Mouse (Mus musculus) MEL (cell line): ENCODE results near the gene Tmem151b. TPM values are rescaled to one million over a fixed set of nuclear protein-coding genes. Genes with fewer than 3 reads are reported as not detected.

ENCODE experiments used
- DNase-seq: peaks from one replicate; pipeline ENCODE4 v3.0.0; 2011; ENCODE audit warnings: low read depth, low spot score
- H3K27ac ChIP-seq: 2 replicates; pipeline ENCODE4 v1.5.1; 2012; ENCODE audit warnings: low read depth, mild to moderate bottlenecking, control low read depth, low read length, moderate library complexity; ENCODE audit not compliant: control insufficient read depth
- H3K27me3 ChIP-seq, 2 experiments: fragments of 150-350 bp in 1 of 2; sonication (generic) in 1 of 2; 2 replicates each; pipeline ENCODE4 v1.6.1; 2012; ENCODE audit warnings: low read length in 2 of 2, mild to moderate bottlenecking in 2 of 2, improper control_type of control experiment in 1 of 2, moderate library complexity in 1 of 2; ENCODE audit not compliant: insufficient read depth in 2 of 2, control insufficient read depth in 1 of 2
- H3K36me3 ChIP-seq, 2 experiments: 2 replicates each; pipeline ENCODE4 v1.6.1; 2012 to 2014; ENCODE audit warnings: low read length in 2 of 2, improper control_type of control experiment in 1 of 2, inconsistent platforms in 1 of 2, mild to moderate bottlenecking in 1 of 2; ENCODE audit not compliant: insufficient read depth in 2 of 2, control insufficient read depth in 1 of 2
- H3K4me1 ChIP-seq, 2 experiments: fragments of 150-350 bp in 1 of 2; sonication (generic) in 1 of 2; 2 replicates each; pipeline ENCODE4 v1.6.1; 2012; ENCODE audit warnings: low read length in 2 of 2, improper control_type of control experiment in 1 of 2, mild to moderate bottlenecking in 1 of 2; ENCODE audit not compliant: insufficient read depth in 2 of 2, control insufficient read depth in 1 of 2
- H3K4me3 ChIP-seq, 2 experiments: fragments of 150-350 bp in 1 of 2; sonication (generic) in 1 of 2; 2 replicates each; pipeline ENCODE4 v1.5.1; 2012; ENCODE audit warnings: low read depth in 2 of 2, low read length in 2 of 2, mild to moderate bottlenecking in 2 of 2, moderate library complexity in 2 of 2, control low read depth in 1 of 2, improper control_type of control experiment in 1 of 2; ENCODE audit not compliant: control insufficient read depth in 1 of 2, insufficient read depth in 1 of 2
- H3K79me2 ChIP-seq: 2 replicates; pipeline ENCODE4 v1.6.1; 2012; ENCODE audit warnings: mild to moderate bottlenecking, low read length, moderate library complexity; ENCODE audit not compliant: control insufficient read depth, poor library complexity, insufficient read depth
- H3K9ac ChIP-seq: 2 replicates; pipeline ENCODE4 v1.6.1; 2012; ENCODE audit warnings: low read depth, mild to moderate bottlenecking, control low read depth, low read length, moderate library complexity; ENCODE audit not compliant: control insufficient read depth, poor library complexity, severe bottlenecking
- H3K9me3 ChIP-seq: fragments of 150-350 bp; sonication (generic); replicated peaks from 2 replicates; pipeline ENCODE4 v1.6.1; 2012; ENCODE audit warnings: mild to moderate bottlenecking, low read length, improper control_type of control experiment, moderate library complexity; ENCODE audit not compliant: insufficient read depth
- BHLHE40 ChIP-seq: IDR thresholded peaks from 2 replicates; pipeline ENCODE4 v1.6.1; 2012; ENCODE audit warnings: low read depth, mild to moderate bottlenecking, inconsistent platforms, low read length, improper control_type of control experiment, borderline replicate concordance
- CHD2 ChIP-seq: IDR thresholded peaks from 2 replicates; pipeline ENCODE4 v1.6.1; 2011; ENCODE audit warnings: low read length, improper control_type of control experiment
- E2F4 ChIP-seq: IDR thresholded peaks from 2 replicates; pipeline ENCODE4 v1.6.1; 2011; ENCODE audit warnings: low read depth, low read length, improper control_type of control experiment, borderline replicate concordance
- ELF1 ChIP-seq: IDR thresholded peaks from 2 replicates; pipeline ENCODE4 v1.6.1; 2014; ENCODE audit warnings: low read depth, mild to moderate bottlenecking, inconsistent platforms, low read length, improper control_type of control experiment, moderate library complexity
- EP300 ChIP-seq, 2 experiments: IDR thresholded peaks; 2 replicates each; pipeline ENCODE4 v1.6.1; 2011; ENCODE audit warnings: improper control_type of control experiment in 2 of 2, low read length in 2 of 2, low read depth in 1 of 2, mild to moderate bottlenecking in 1 of 2
- GABPA ChIP-seq: IDR thresholded peaks from 2 replicates; pipeline ENCODE4 v1.6.1; 2012; ENCODE audit warnings: low read depth, mild to moderate bottlenecking, inconsistent platforms, low read length, improper control_type of control experiment, moderate library complexity
- GATA1 ChIP-seq: IDR thresholded peaks from 2 replicates; pipeline ENCODE4 v1.6.1; 2011; ENCODE audit warnings: low read depth, low read length, improper control_type of control experiment
- HCFC1 ChIP-seq: IDR thresholded peaks from 2 replicates; pipeline ENCODE4 v1.6.1; 2012; ENCODE audit warnings: low read depth, mild to moderate bottlenecking, inconsistent platforms, low read length, improper control_type of control experiment, moderate library complexity
- JUND ChIP-seq: IDR thresholded peaks from 2 replicates; pipeline ENCODE4 v1.6.1; 2011; ENCODE audit warnings: low read depth, mild to moderate bottlenecking, improper control_type of control experiment, low read length
- MAZ ChIP-seq: IDR thresholded peaks from 2 replicates; pipeline ENCODE4 v1.6.1; 2012; ENCODE audit warnings: low read depth, mild to moderate bottlenecking, inconsistent platforms, low read length, improper control_type of control experiment
- MEF2A ChIP-seq: IDR thresholded peaks from 2 replicates; pipeline ENCODE4 v1.6.1; 2014; ENCODE audit warnings: low read depth, mild to moderate bottlenecking, inconsistent platforms, low read length, improper control_type of control experiment; ENCODE audit not compliant: poor library complexity, insufficient replicate concordance, severe bottlenecking; ENCODE audit errors: extremely low read depth
- MXI1 ChIP-seq: IDR thresholded peaks from 2 replicates; pipeline ENCODE4 v1.6.1; 2011; ENCODE audit warnings: mild to moderate bottlenecking, low read depth, low read length, improper control_type of control experiment
- MYB ChIP-seq: IDR thresholded peaks from 2 replicates; pipeline ENCODE4 v1.6.1; 2011; ENCODE audit warnings: mild to moderate bottlenecking, low read depth, low read length, improper control_type of control experiment
- MYC ChIP-seq: IDR thresholded peaks from 2 replicates; pipeline ENCODE4 v1.6.1; 2011; ENCODE audit warnings: low read depth, mild to moderate bottlenecking, low read length, improper control_type of control experiment, moderate library complexity
- NRF1 ChIP-seq: IDR thresholded peaks from 2 replicates; pipeline ENCODE4 v1.6.1; 2014; ENCODE audit warnings: low read depth, mild to moderate bottlenecking, inconsistent platforms, low read length, improper control_type of control experiment, moderate library complexity; ENCODE audit not compliant: poor library complexity, insufficient read depth, severe bottlenecking
- POLR2AphosphoS2 ChIP-seq: IDR thresholded peaks from 2 replicates; pipeline ENCODE4 v1.6.1; 2011; ENCODE audit warnings: low read length, improper control_type of control experiment
- POLR2AphosphoS5 ChIP-seq: IDR thresholded peaks from 2 replicates; pipeline ENCODE4 v1.6.1; 2012; ENCODE audit warnings: low read depth, borderline replicate concordance, mild to moderate bottlenecking, inconsistent platforms, low read length, moderate library complexity, mixed read lengths
- RAD21 ChIP-seq: IDR thresholded peaks from 2 replicates; pipeline ENCODE4 v1.6.1; 2011; ENCODE audit warnings: mild to moderate bottlenecking, low read depth, low read length, improper control_type of control experiment
- RCOR1 ChIP-seq: IDR thresholded peaks from 2 replicates; pipeline ENCODE4 v1.6.1; 2012; ENCODE audit warnings: low read depth, mild to moderate bottlenecking, inconsistent platforms, low read length, improper control_type of control experiment
- SIN3A ChIP-seq: IDR thresholded peaks from 2 replicates; pipeline ENCODE4 v1.6.1; 2012; ENCODE audit warnings: low read length, improper control_type of control experiment, inconsistent platforms
- SMC3 ChIP-seq: IDR thresholded peaks from 2 replicates; pipeline ENCODE4 v1.6.1; 2011; ENCODE audit warnings: low read depth, low read length, improper control_type of control experiment
- TAL1 ChIP-seq: IDR thresholded peaks from 2 replicates; pipeline ENCODE4 v1.6.1; 2012; ENCODE audit warnings: mild to moderate bottlenecking, inconsistent platforms, low read length, moderate library complexity, mixed read lengths
- TBP ChIP-seq: IDR thresholded peaks from 2 replicates; pipeline ENCODE4 v1.8.0; 2011; ENCODE audit warnings: low read depth, low read length, improper control_type of control experiment
- TCF12 ChIP-seq: IDR thresholded peaks from 2 replicates; pipeline ENCODE4 v1.6.1; 2014; ENCODE audit warnings: low read depth, mild to moderate bottlenecking, inconsistent platforms, low read length, improper control_type of control experiment, moderate library complexity
- UBTF ChIP-seq: IDR thresholded peaks from 2 replicates; pipeline ENCODE4 v1.6.1; 2012; ENCODE audit warnings: low read depth, mild to moderate bottlenecking, inconsistent platforms, low read length, improper control_type of control experiment, moderate library complexity, borderline replicate concordance; ENCODE audit not compliant: insufficient read depth
- USF2 ChIP-seq, 2 experiments: IDR thresholded peaks; 2 replicates each; pipeline ENCODE4 v1.6.1; 2011 to 2012; ENCODE audit warnings: improper control_type of control experiment in 2 of 2, low read length in 2 of 2, borderline replicate concordance in 1 of 2, inconsistent platforms in 1 of 2, low read depth in 1 of 2, mild to moderate bottlenecking in 1 of 2; ENCODE audit not compliant: insufficient read depth in 1 of 2
- ZC3H11A ChIP-seq: IDR thresholded peaks from 2 replicates; pipeline ENCODE4 v1.6.1; 2012; ENCODE audit warnings: low read depth, mild to moderate bottlenecking, inconsistent platforms, low read length, improper control_type of control experiment
- ZMIZ1 ChIP-seq: IDR thresholded peaks from 2 replicates; pipeline ENCODE4 v1.6.1; 2012; ENCODE audit warnings: low read depth, mild to moderate bottlenecking, inconsistent platforms, low read length, improper control_type of control experiment, moderate library complexity
- ZNF384 ChIP-seq: IDR thresholded peaks from 2 replicates; pipeline ENCODE4 v1.6.1; 2012; ENCODE audit warnings: low read depth, mild to moderate bottlenecking, inconsistent platforms, low read length, improper control_type of control experiment
- polyA plus RNA-seq, 2 experiments: library from polyadenylated mRNA; stranded (reverse) in 1 of 2; unstranded in 1 of 2; fragments of >175 nt in 1 of 2; fragments of >200 nt in 1 of 2; gene quantifications; 2 replicates each; pipeline versions ENCODE4 v1.2.1 to v1.2.4; 2012; ENCODE audit warnings: low replicate concordance in 2 of 2, low read depth in 1 of 2; ENCODE audit not compliant: insufficient read length in 2 of 2, insufficient read depth in 1 of 2, missing spikeins in 1 of 2
- total RNA-seq: library from RNA; depleted of rRNA; stranded (reverse); fragments of 300-350 nt; gene quantifications from 2 replicates; pipeline ENCODE4 v1.2.3, GENCODE M21; 2012

The Tmem151b gene
- total and polyA plus RNA-seq, 3 experiments, result 0.15 to 1.1 TPM; not detected in 1

- H3K9me3 ChIP-seq, result no peaks in the 10 kb centered on the region
- H3K27ac ChIP-seq, result peak overlapping the region; percentile 64
- H3K27me3 ChIP-seq, result no peaks in the 10 kb centered on the region
- H3K4me3 ChIP-seq, result peak overlapping the region; percentile 60 to 80
- peak; percentile 45 for DNase-seq
- TF ChIP-seq GATA1 (no peak), TCF12 (0 out of 2 replicates have a peak, but pooled peaks have one; percentile 23), MYC (no peak), HCFC1 (no peak), UBTF (no peak), POLR2AphosphoS5 (no peak), USF2 (IDR thresholded peaks at IDR 0.05; ENCODE audit: borderline replicate concordance in 1 of 2, insufficient read depth in 1 of 2, low read depth in 1 of 2, low read length in 2 of 2) (no peak), EP300 (IDR thresholded peaks at IDR 0.05; ENCODE audit: low read depth in 1 of 2, low read length in 2 of 2) (0 out of 4 replicates have a peak, but pooled peaks of 1 of the 2 experiments have one; percentile 5), CHD2 (no peak), BHLHE40 (no peak), NRF1 (no peak)
- peak overlapping the region; percentile 80 for H3K9ac ChIP-seq
- peaks cover 26 to 43% of the 10 kb centered on the region in 2 experiments for H3K4me1 ChIP-seq
- H3K36me3 ChIP-seq, result peaks cover 5 to 37% of the 10 kb centered on the region in 2 experiments; a peak in 3 of 4 replicates
- peaks cover 41% of the 10 kb centered on the region for H3K79me2 ChIP-seq
Observed at GRCm38 (mm10) chr17:45594195-45594594, 44.7 kb upstream of the Tmem151b start.

GRCm38 (mm10) chr17:45593479-45593878, 44.0 kb upstream of the Tmem151b start:
- peak; percentile 78 for DNase-seq
- Histone ChIP-seq H3K27me3 (no peaks in the 10 kb centered on the region), H3K36me3 (peaks cover 5 to 30% of the 10 kb centered on the region in 2 experiments; a peak in 3 of 4 replicates), H3K79me2 (peaks cover 41% of the 10 kb centered on the region), H3K9me3 (no peaks in the 10 kb centered on the region), H3K4me1 (peaks cover 20 to 41% of the 10 kb centered on the region in 2 experiments), H3K27ac (peak overlapping the region; percentile 64), H3K9ac (peak overlapping the region; percentile 80), H3K4me3 (peak overlapping the region; percentile 60 to 80)
- TF ChIP-seq NRF1 (no peak), E2F4 (no peak), POLR2AphosphoS5 (no peak), SIN3A (peak; percentile 60; the same call in 1 of the 2 replicates), ELF1 (0 out of 2 replicates have a peak, but pooled peaks have one; percentile 6), TCF12 (peak; percentile 94), ZC3H11A (no peak), RAD21 (no peak; the same call in 1 of the 2 replicates), POLR2AphosphoS2 (no peak), ZNF384 (0 out of 2 replicates have a peak, but pooled peaks have one; percentile 19), MAZ (peak; percentile 78), JUND (no peak), MEF2A (0 out of 2 replicates have a peak, but pooled peaks have one; percentile 12), MYB (no peak), SMC3 (no peak), EP300 (IDR thresholded peaks at IDR 0.05; ENCODE audit: low read depth in 1 of 2, low read length in 2 of 2) (peak; percentile 83 to 84), TBP (no peak), ZMIZ1 (0 out of 2 replicates have a peak, but pooled peaks have one; percentile 65), MYC (no peak), MXI1 (peak; percentile 44; the same call in 1 of the 2 replicates), TAL1 (peak; percentile 88), UBTF (no peak), GABPA (no peak), RCOR1 (peak; percentile 53)
